Mouse (Mus musculus): ENCODE data around the gene Trappc6a.

DNA sequence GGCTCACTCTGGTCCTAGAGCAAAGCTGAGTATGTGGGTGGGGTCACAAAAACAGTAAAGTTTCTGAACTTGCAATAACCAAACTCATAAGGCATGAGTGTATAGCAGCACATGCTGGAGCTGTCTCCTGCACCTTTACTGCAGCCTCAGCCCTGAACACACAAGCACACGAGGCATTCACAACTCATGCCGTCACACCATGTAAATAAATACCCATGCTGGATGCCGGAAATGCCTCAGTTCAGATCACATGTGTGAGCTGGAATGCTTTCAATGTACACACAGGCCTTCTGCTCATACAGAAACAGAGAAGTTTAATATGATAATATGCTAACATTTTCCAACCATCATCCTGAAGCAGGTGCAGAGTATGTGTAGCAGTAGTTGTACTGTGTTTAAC is 37.8 kb downstream of the Trappc6a start:
- TF ChIP-seq CTCF (conservative IDR thresholded peaks at IDR 0.05; ENCODE audit: low read length) (no peak), POU5F1 (IDR thresholded peaks at IDR 0.05; ENCODE audit: borderline replicate concordance, low read length) (no peak)

Measured in E14TG2a.4 (cell line).